Mouse (Mus musculus) brain, embryonic 14.5 days (tissue): ENCODE results near the gene Macrod2.

Experiments
- CTCF ChIP-seq: fragments of 200-500 bp; IDR thresholded peaks from 2 replicates; pipeline ENCODE4 v1.5.1; 2012; ENCODE audit warnings: inconsistent platforms, mild to moderate bottlenecking, moderate library complexity, borderline replicate concordance; ENCODE audit not compliant: insufficient read depth, insufficient read length; ENCODE audit errors: extremely low read depth
- POLR2A ChIP-seq: fragments of 200-500 bp; IDR thresholded peaks from 2 replicates; pipeline ENCODE4 v1.6.1; 2012; ENCODE audit warnings: mild to moderate bottlenecking, inconsistent platforms, borderline replicate concordance; ENCODE audit not compliant: poor library complexity, insufficient read depth, insufficient read length, severe bottlenecking; ENCODE audit errors: extremely low read depth

DNA sequence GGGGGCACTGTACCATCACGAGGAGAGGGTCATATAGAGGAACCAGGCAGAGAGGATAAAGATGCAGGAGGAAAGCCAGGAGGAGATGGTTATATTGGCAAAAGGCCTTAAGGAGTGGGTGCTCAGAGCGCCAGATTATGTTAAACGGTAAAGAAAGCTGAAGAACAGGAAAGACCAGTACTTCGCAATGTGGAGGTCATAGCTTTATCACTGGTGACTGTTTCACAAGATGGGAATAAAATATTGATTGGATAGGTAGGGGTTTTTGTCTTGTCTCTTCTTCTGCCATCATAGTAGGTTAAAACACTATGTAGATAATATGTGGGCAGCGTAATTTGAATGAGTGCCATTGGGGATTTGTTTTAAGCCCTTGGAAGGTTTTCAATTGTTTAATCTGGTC, 816.2 kb downstream of the Macrod2 start:
- TF ChIP-seq CTCF: no peak
- TF ChIP-seq POLR2A: no peak
